Comparison of ENCODE assay signal across 8 mouse cellular contexts in the genomic region with DNA sequence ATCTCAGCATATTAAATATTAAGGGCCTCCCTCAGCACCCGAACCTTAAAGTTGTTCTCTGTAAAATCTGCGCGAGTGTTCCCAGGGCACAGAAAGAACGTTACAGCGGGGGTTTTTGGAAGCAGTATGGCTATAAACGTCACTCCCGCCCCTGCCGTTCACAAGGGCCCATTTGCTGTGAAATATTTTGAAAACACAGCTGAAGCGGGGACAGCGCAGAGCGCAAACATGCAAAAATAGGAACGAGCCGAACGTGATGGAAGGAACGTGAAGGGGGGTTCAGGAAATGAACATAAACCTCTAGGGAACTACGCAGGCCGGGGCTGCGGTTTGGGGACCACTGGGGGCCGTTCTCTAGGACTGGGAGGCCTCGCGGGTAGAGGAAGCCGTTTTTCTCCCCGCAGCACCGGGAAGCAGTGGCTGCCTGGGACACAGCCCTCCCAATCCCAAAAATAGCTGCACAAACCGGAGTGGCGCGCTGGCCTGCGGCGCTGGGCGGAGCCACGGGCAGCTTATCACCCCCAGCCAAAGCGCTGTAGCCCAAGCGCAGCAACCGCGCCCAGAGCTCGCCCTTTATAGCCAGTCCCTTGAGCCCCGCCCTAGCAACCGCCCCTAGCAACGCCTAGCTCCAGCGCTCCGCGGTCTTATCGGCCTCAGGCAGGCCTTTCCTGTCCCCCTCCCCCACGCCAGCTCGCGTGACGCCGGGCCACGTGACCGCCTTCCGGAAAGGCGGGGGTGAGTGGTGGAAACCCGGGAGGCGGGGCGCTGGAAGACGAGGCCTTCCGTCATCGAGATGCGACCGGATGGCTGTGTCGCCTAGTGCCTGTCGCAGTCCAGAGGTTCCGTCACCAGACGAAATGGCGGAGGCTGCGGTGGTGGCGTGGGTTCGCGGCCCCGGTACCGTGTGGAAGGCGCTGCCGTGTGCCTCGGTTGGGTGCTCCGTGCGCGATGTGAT. TPM values are rescaled to one million over a fixed set of nuclear protein-coding genes. Genes with fewer than 3 reads are reported as not detected.
A peak's percentile ranks its signal among the peaks of the same experiment; 100 is the strongest.
DNase-seq lines count a peak whose midpoint lies in the region; ATAC-seq and TF ChIP-seq lines count a peak whose summit lies in the region.

TSS of gene Sde2 (plus strand) at position 812 of the 955 bp plus-strand sequence.

- in situ Hi-C loops in Patski (cut with MboI; ENCODE audit: low pct_unique_long_range_greater_than_20kb): no loop called here

- CTCF ChIA-PET in Patski (lab: Charles Lee): interaction anchor here (0.9 to 2.3 kb wide), 2 partner anchors 36 to 73 kb away, joined by 3 to 7 read pairs; no protein-coding TSS in a partner anchor

- H3K4me2 ChIP-seq in hindbrain, embryonic 13.5 days: peak within 1 kb of the TSS; percentile 77

- H3K4me3 ChIP-seq in hindbrain, embryonic 13.5 days: peak within 1 kb of the TSS; percentile 77

- peak within 1 kb of the TSS; percentile 87 for H3K9ac ChIP-seq in hindbrain, embryonic 13.5 days

- H3K27ac ChIP-seq in hindbrain, embryonic 13.5 days: peak within 1 kb of the TSS; percentile 100

- peaks cover 10% of the 10 kb centered on the region for H3K36me3 ChIP-seq in hindbrain, embryonic 13.5 days

- no peaks in the 10 kb centered on the region for H3K9me3 ChIP-seq in hindbrain, embryonic 13.5 days

- WGBS in hindbrain, embryonic 13.5 days: under 1% methylated on average over 77 of the region's 77 CpGs

- ATAC-seq in Patski: peak; percentile 89
- peak; percentile 96 for ATAC-seq in hindbrain, embryonic 13.5 days (ENCODE audit: low FRiP score)

- DNase-seq in Patski (ENCODE audit: low read depth, low spot score): peak; percentile 94
- DNase-seq in cerebellum, postnatal 14 days: peak; percentile 100
- DNase-seq in frontal cortex, postnatal 14 days (ENCODE audit: low spot score in 2 of 2): peak; percentile 100
- DNase-seq in layer of hippocampus, postnatal 25 days (ENCODE audit: extremely low spot score in 1 of 2, low spot score in 1 of 2): peak; percentile 99
- peak; percentile 100 for DNase-seq in lung, postnatal 25 days (ENCODE audit: low spot score)
- peak; percentile 100 for DNase-seq in retina, embryonic 14.5 days (ENCODE audit: low spot score)
- peak; percentile 100 for DNase-seq in thymus, postnatal 4 days

- peaks cover 47% of the 10 kb centered on the region for H3K4me1 ChIP-seq in hindbrain, embryonic 13.5 days (replicated peaks)

- H3K27me3 ChIP-seq in Patski: no peaks in the 10 kb centered on the region
- H3K27me3 ChIP-seq in hindbrain, embryonic 13.5 days: no peaks in the 10 kb centered on the region

- TF ChIP-seq CTCF in Patski (IDR thresholded peaks at IDR 0.05): no peak

- POLR2A ChIA-PET in Patski (lab: Charles Lee): interaction anchor here (1.1 to 4.4 kb wide), 6 partner anchors 11 to 125 kb away, joined by 3 to 20 read pairs (median 3); partner anchors contain the start of genes Acbd3 and H3f3a

RNA-seq across cellular contexts. Expression of gene Sde2, which starts in this region (rescaled TPM):
- polyA plus RNA-seq in Patski (2021): 29.0 TPM
- polyA plus RNA-seq in hindbrain, embryonic 13.5 days (2015; fragmentation: Nextera tagmentation; extraction: Ambion mirVana): 29.6 and 31.6 TPM in 2 replicates
- total RNA-seq in layer of hippocampus, postnatal 25 days (2021): 10 to 100 TPM; 20.6 to 23.4 TPM

Comparison
In these comparisons a context has a peak if more than half of its experiments do, and no peak if none do; other contexts are left out.
1. Peak in every context shown above with its lines: DNase-seq, ATAC-seq, H3K4me3 ChIP-seq and H3K27ac ChIP-seq.